Mouse (Mus musculus) forebrain, embryonic 16.5 days (tissue): ENCODE data around the gene Fam166a. TPM values are rescaled to one million over a fixed set of nuclear protein-coding genes. Genes with fewer than 3 reads are reported as not detected.

Experiments
- ATAC-seq: fragments of 200-750 bp; cut with Nextera tagmentation; 2 replicates; pipeline ENCODE4 v1.8.0; 2017; ENCODE audit warnings: mild to moderate bottlenecking, moderate library complexity
- H3K27ac ChIP-seq: fragments of 300-500 bp; sonication (generic); 2 replicates; pipeline ENCODE4 v1.5.1; 2014; ENCODE audit warnings: low read length, control low read depth
- H3K27me3 ChIP-seq: fragments of 300-500 bp; sonication (generic); replicated peaks from 2 replicates; pipeline ENCODE4 v1.6.1; 2014; ENCODE audit warnings: low read length; ENCODE audit not compliant: control insufficient read depth, insufficient read depth
- H3K36me3 ChIP-seq: fragments of 300-500 bp; sonication (generic); 2 replicates; pipeline ENCODE4 v1.6.1; 2014; ENCODE audit not compliant: control insufficient read depth, insufficient read depth
- H3K4me1 ChIP-seq: fragments of 300-500 bp; sonication (generic); replicated peaks from 2 replicates; pipeline ENCODE4 v1.6.1; 2014; ENCODE audit warnings: low read length; ENCODE audit not compliant: control insufficient read depth, insufficient read depth
- H3K4me2 ChIP-seq: fragments of 300-500 bp; sonication (generic); 2 replicates; pipeline ENCODE4 v1.6.1; 2014; ENCODE audit warnings: mild to moderate bottlenecking, low read length, control low read depth
- H3K4me3 ChIP-seq: fragments of 300-500 bp; sonication (generic); replicated peaks from 2 replicates; pipeline ENCODE4 v1.5.1; 2014; ENCODE audit warnings: mild to moderate bottlenecking, low read length, control low read depth
- H3K9ac ChIP-seq: fragments of 300-500 bp; sonication (generic); replicated peaks from 2 replicates; pipeline ENCODE4 v1.6.1; 2014; ENCODE audit warnings: low read depth, low read length, control low read depth
- H3K9me3 ChIP-seq: fragments of 300-500 bp; sonication (generic); 2 replicates; pipeline ENCODE4 v1.6.1; 2016; ENCODE audit warnings: low read length; ENCODE audit not compliant: control insufficient read depth
- WGBS: fragments of 180-500 bp; shearing (Covaris S2); extraction: QIAGEN DNeasy Blood & Tissue Kit; methylation state at CpG from one replicate; pipeline ENCODE4 v1.1.7; 2014; 5-methylcytosine and 5-hydroxymethylcytosine counted together
- polyA plus RNA-seq: library from polyadenylated mRNA; unstranded; fragments of >200 nt; fragmentation: Nextera tagmentation; extraction: Ambion mirVana; gene quantifications from 2 replicates; pipeline ENCODE4 v1.2.1, GENCODE M21; 2015

Gene Fam166a
- polyA plus RNA-seq, 1 experiment from 2014 or later = not detected

DNA sequence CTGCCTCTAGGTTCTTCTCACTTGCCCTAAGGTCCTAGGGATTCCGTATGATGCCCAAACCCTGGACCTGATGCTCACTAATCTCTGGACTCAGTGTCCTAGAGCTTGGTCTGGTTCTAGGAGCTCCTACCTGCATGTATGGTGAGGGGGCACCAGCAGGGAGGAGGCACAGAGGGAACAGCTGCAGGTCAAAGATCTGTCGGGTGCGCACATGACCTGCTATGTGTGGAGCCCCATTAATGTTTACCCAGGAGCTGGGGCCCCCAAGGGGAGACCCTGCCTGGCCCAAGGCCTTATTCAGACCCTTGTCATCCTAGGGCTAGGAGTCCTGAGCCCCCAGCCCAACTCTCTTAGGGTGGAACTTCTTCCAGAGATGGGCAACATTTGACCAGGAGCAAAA is 15.5 kb downstream of the Fam166a start, which contains the start of gene Slc34a3:
Gene Slc34a3 (minus strand): TSS at position 315 of the 400 bp plus-strand sequence.
- no peaks in the 10 kb centered on the region for H3K4me1 ChIP-seq
- H3K9ac ChIP-seq = no peak within 1 kb of the TSS
- 92% methylated on average over 3 of the region's 3 CpGs for WGBS
- no peak within 1 kb of the TSS for H3K27ac ChIP-seq
- peaks cover 2% of the 10 kb centered on the region; the same call in 1 of the 2 replicates for H3K27me3 ChIP-seq
- H3K4me2 ChIP-seq = no peak within 1 kb of the TSS
- no peak for ATAC-seq
- H3K4me3 ChIP-seq = no peak within 1 kb of the TSS
- no peaks in the 10 kb centered on the region for H3K36me3 ChIP-seq
- H3K9me3 ChIP-seq = no peaks in the 10 kb centered on the region

- no peak overlapping the region for H3K27ac ChIP-seq
- peaks cover 2% of the 10 kb centered on the region; the same call in 1 of the 2 replicates for H3K27me3 ChIP-seq
- H3K4me3 ChIP-seq = no peak overlapping the region
- H3K36me3 ChIP-seq = no peaks in the 10 kb centered on the region
- no peak for ATAC-seq
- no peak overlapping the region for H3K4me2 ChIP-seq
- no peak overlapping the region for H3K9ac ChIP-seq
- no peaks in the 10 kb centered on the region for H3K4me1 ChIP-seq
- H3K9me3 ChIP-seq = no peaks in the 10 kb centered on the region
- WGBS = 78% methylated on average over 5 of the region's 5 CpGs
Measured at GRCm38 (mm10) chr2:25234551-25235220, 16.1 kb downstream of the Fam166a start.

DNA sequence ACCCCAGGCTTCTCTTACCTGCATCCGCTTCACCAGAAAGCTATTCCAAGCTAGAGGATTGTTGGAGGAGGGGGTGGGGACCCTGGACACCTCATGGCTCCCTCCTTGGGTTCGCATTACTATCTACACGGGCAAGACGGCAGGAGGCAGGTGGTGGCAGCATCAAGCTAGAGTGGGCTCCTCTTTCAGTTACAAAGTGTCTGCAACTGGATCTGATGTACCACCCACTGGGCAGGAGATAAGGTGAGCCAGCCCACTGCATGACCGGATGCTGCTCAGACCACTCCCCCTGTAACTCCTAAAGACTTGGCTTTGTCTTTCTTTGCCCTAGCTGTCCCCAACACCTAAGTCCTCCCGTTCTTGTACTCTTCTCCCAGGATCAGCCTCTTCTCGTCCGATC is 18.1 kb downstream of the Fam166a start, which contains the start of gene Rnf224:
Gene Rnf224 (minus strand): TSS at position 174 of the 400 bp plus-strand sequence.
- H3K4me2 ChIP-seq = no peak within 1 kb of the TSS
- peaks cover 15% of the 10 kb centered on the region for H3K4me1 ChIP-seq
- 44% methylated on average over 8 of the region's 8 CpGs for WGBS
- H3K27me3 ChIP-seq = peaks cover 2% of the 10 kb centered on the region; the same call in 1 of the 2 replicates
- H3K36me3 ChIP-seq = no peaks in the 10 kb centered on the region
- H3K9me3 ChIP-seq = no peaks in the 10 kb centered on the region
- H3K9ac ChIP-seq = no peak within 1 kb of the TSS
- H3K27ac ChIP-seq = no peak within 1 kb of the TSS
- no peak for ATAC-seq
- H3K4me3 ChIP-seq = no peak within 1 kb of the TSS

DNA sequence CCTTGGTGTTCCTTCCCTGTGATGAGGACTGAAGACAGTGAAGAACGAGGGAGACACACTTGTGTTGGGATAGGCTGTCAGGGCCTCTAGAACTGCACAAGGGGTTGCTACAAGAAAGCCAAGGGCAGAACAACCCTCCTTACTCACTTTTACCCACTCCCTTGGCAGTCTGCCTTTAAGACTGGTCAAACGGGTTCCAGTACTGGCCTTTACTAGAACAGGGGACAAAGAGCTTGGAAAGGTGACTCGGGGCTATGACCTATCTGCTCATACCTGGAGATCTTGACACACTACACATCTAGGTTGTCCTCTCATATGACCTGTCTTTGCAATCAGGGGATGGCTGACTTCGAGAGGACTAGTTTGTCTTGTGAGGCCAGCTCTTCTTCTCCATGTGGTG is 19.0 kb downstream of the Fam166a start:
- Histone ChIP-seq H3K4me1 (peaks cover 17% of the 10 kb centered on the region), H3K27ac (no peak overlapping the region), H3K9me3 (no peaks in the 10 kb centered on the region), H3K9ac (no peak overlapping the region), H3K27me3 (peaks cover 2% of the 10 kb centered on the region; the same call in 1 of the 2 replicates), H3K36me3 (no peaks in the 10 kb centered on the region), H3K4me2 (no peak overlapping the region), H3K4me3 (no peak overlapping the region)
- 74% methylated on average over 4 of the region's 4 CpGs for WGBS
- ATAC-seq = no peak

DNA sequence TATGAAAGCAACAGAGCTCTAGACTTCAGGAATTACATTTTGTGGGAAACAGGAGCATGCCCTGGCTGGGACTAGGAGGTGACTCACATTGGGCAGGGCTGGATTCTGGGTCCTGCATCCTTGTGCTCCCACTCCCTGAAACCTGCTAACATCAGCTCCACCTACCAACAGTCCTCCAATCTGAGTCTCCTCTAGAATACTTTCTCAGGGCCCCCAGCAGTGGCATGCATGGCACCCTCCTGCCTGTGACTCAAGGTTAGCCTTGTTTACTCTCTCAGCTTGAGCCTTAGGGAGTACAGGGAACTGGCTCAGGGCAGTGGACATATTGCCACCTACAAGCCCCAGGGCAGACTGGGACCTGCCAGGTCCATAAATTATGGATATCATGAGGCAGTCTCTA is 19.6 kb downstream of the Fam166a start:
- Histone ChIP-seq H3K4me2 (no peak overlapping the region), H3K9me3 (no peaks in the 10 kb centered on the region), H3K27me3 (peaks cover 2% of the 10 kb centered on the region; the same call in 1 of the 2 replicates), H3K4me3 (no peak overlapping the region), H3K9ac (no peak overlapping the region), H3K4me1 (peaks cover 23% of the 10 kb centered on the region), H3K27ac (no peak overlapping the region), H3K36me3 (no peaks in the 10 kb centered on the region)
- no peak for ATAC-seq

DNA sequence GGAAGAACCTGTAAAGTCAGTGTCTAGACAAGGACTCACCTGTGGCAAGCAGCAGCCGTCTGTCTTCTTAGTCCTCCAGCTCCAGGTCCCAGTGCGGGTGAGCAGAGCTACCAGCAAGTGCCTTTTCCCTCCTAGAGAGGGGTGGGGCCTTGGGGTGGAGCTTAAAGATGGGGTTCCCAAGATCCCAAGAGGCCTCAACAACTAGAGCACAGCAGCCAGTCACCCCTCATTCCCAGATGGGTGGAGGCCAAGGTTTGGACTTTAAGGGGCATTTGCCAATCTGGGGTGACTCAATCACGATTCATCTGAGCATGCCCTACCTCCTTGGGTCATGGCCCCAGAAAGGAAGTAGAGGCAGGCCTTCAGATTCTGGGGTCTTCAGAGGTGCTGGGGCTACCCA is 21.2 kb downstream of the Fam166a start:
- H3K9ac ChIP-seq = no peak overlapping the region
- peaks cover 30% of the 10 kb centered on the region for H3K4me1 ChIP-seq
- H3K4me2 ChIP-seq = no peak overlapping the region
- H3K9me3 ChIP-seq = no peaks in the 10 kb centered on the region
- no peaks in the 10 kb centered on the region for H3K36me3 ChIP-seq
- no peak overlapping the region for H3K27ac ChIP-seq
- 89% methylated on average over 3 of the region's 3 CpGs for WGBS
- no peak overlapping the region for H3K4me3 ChIP-seq
- ATAC-seq = no peak
- no peaks in the 10 kb centered on the region for H3K27me3 ChIP-seq

DNA sequence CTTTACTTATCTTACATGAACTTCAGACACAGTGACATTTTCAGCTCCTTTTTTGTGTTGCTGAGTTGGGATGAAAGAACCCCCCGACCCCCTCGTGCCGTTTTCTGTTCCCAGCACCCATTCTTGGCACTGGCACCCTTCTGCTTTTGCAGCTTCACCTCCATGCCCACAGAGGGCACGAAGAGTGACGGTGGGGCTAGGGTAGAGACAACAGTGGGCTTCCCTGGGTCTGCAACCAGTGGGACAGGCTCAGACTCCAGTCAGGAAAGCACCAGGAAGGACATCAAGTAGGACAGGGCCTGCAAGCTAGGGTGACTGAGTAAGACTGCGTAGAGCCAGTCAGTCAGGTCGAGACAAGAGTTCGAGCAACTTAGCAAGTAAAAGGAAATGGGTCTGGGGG is 21.8 kb downstream of the Fam166a start:
- Histone ChIP-seq H3K36me3 (no peaks in the 10 kb centered on the region), H3K9ac (no peak overlapping the region; the same call in 1 of the 2 replicates), H3K4me2 (peak overlapping the region; percentile 67), H3K9me3 (no peaks in the 10 kb centered on the region), H3K27me3 (no peaks in the 10 kb centered on the region), H3K27ac (peak overlapping the region; percentile 73; the same call in 1 of the 2 replicates), H3K4me1 (peaks cover 30% of the 10 kb centered on the region), H3K4me3 (peak overlapping the region; percentile 71)
- peak; percentile 11 for ATAC-seq
- 49% methylated on average over 8 of the region's 8 CpGs for WGBS

GRCm38 (mm10) chr2:25240723-25241437 is 22.3 kb downstream of the Fam166a start:
- Histone ChIP-seq H3K27ac (peak overlapping the region; percentile 73), H3K4me3 (peak overlapping the region; percentile 71), H3K9me3 (no peaks in the 10 kb centered on the region), H3K4me1 (peaks cover 30% of the 10 kb centered on the region), H3K36me3 (no peaks in the 10 kb centered on the region), H3K27me3 (no peaks in the 10 kb centered on the region), H3K4me2 (peak overlapping the region; percentile 67), H3K9ac (peak overlapping the region; percentile 73)
- under 1% methylated on average over 29 of the region's 29 CpGs for WGBS
- ATAC-seq = peak; percentile 86

DNA sequence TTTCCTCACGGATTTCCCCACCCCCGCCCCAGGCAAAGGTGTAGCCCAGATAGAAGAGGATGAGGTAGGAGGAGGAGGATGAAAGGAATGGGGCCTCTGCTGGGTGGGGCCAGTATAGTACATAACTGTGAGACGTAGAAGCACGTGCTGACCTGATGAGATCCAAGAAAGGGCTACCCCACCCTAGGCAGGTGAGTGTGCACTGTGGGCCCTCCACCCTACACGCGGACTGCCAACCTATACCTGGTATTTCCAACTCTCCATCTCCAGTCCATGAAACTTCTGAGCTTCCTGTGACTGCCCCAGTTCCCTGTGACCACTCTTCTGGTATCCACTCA is 22.9 kb downstream of the Fam166a start:
- Histone ChIP-seq H3K4me3 (peak overlapping the region; percentile 71), H3K4me1 (peaks cover 30% of the 10 kb centered on the region), H3K36me3 (no peaks in the 10 kb centered on the region), H3K27me3 (no peaks in the 10 kb centered on the region), H3K9me3 (no peaks in the 10 kb centered on the region), H3K27ac (peak overlapping the region; percentile 73), H3K4me2 (peak overlapping the region; percentile 67), H3K9ac (peak overlapping the region; percentile 73)
- peak; percentile 11 for ATAC-seq
- 12% methylated on average over 6 of the region's 6 CpGs for WGBS
